Mouse (Mus musculus) myocyte (in vitro differentiated cells): ENCODE data around the gene Susd4.

Source experiments
- CEBPB ChIP-seq: IDR thresholded peaks from 2 replicates; pipeline ENCODE4 v1.6.1; 2011; ENCODE audit warnings: mild to moderate bottlenecking, moderate library complexity; ENCODE audit not compliant: poor library complexity, insufficient read depth, severe bottlenecking
- MAX ChIP-seq: IDR thresholded peaks from one replicate; pipeline ENCODE4 v1.6.1; 2011; ENCODE audit warnings: low read depth, mild to moderate bottlenecking, control low read depth
- MYOG ChIP-seq, 3 experiments: IDR thresholded peaks; one replicate each; pipeline ENCODE4 v1.6.1; 2011; ENCODE audit warnings: control low read depth in 2 of 3, low read depth in 2 of 3, mild to moderate bottlenecking in 2 of 3; ENCODE audit not compliant: insufficient read length in 2 of 3, control insufficient read depth in 1 of 3, insufficient read depth in 1 of 3
- POLR2A ChIP-seq: IDR thresholded peaks from one replicate; pipeline ENCODE4 v1.6.1; 2011; ENCODE audit warnings: low read depth, mild to moderate bottlenecking, control low read depth, moderate library complexity; ENCODE audit not compliant: insufficient read length
- POLR2AphosphoS2 ChIP-seq: IDR thresholded peaks from one replicate; pipeline ENCODE4 v1.6.1; 2011; ENCODE audit warnings: low read depth, control low read depth; ENCODE audit not compliant: insufficient read length
- TCF12 ChIP-seq: IDR thresholded peaks from one replicate; pipeline ENCODE4 v1.6.1; 2011; ENCODE audit warnings: mild to moderate bottlenecking, control low read depth; ENCODE audit not compliant: poor library complexity, insufficient read depth, severe bottlenecking

- TF ChIP-seq MAX, result no peak
- TF ChIP-seq POLR2AphosphoS2, result no peak
- TF ChIP-seq POLR2A, result no peak
- no peak for TF ChIP-seq CEBPB
- peak in 1 of 3 experiments; percentile 11 for TF ChIP-seq MYOG (IDR thresholded peaks at IDR 0.05; ENCODE audit: control insufficient read depth in 1 of 3, insufficient read depth in 1 of 3, insufficient read length in 2 of 3, low read depth in 2 of 3)
- TF ChIP-seq TCF12, result no peak
Observed at GRCm38 (mm10) chr1:182792521-182793071, 28.9 kb downstream of the Susd4 start.
